Mouse (Mus musculus): ENCODE data around the gene Smpdl3b.

DNA sequence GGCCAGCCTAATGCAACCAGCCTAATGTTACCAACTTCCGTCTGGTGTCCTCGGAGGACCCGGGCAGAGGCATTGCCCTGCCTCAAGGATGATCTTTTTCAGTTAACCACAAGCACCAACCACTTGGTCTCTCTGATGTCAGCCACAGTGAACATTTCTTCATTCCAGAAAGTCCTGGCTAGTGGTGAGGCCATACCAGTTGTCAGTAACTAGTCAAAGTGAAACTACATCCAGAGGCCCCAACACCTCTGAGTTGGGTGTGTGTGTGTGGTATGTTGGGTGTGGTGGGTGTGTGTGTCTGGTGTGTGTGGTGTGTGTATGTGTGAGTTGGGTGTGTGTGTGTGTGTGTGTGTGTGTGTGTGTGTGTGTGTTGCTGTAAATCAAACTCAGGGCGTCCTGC, 8.3 kb downstream of the Smpdl3b start:
- TF ChIP-seq BHLHE40 (IDR thresholded peaks at IDR 0.05; ENCODE audit: borderline replicate concordance, low read depth, low read length) (no peak), EP300 (IDR thresholded peaks at IDR 0.05; ENCODE audit: low read depth in 1 of 2, low read length in 2 of 2) (no peak), TAL1 (IDR thresholded peaks at IDR 0.05; ENCODE audit: low read length) (no peak), USF1 (IDR thresholded peaks at IDR 0.05; ENCODE audit: low read depth, low read length) (no peak), POLR2A (IDR thresholded peaks at IDR 0.05; ENCODE audit: control insufficient read depth in 1 of 2, insufficient read depth in 1 of 2, low read depth in 1 of 2, low read length in 2 of 2, poor library complexity in 1 of 2) (no peak), CTCF (IDR thresholded peaks at IDR 0.05 in 2 of 3, conservative IDR thresholded peaks at IDR 0.05 in 1 of 3; ENCODE audit: control insufficient read depth in 1 of 3, insufficient read depth in 1 of 3, low read depth in 2 of 3, low read length in 3 of 3, poor library complexity in 1 of 3, severe bottlenecking in 1 of 3) (no peak), GATA1 (IDR thresholded peaks at IDR 0.05; ENCODE audit: low read depth, low read length) (no peak), MXI1 (IDR thresholded peaks at IDR 0.05; ENCODE audit: low read depth, low read length) (no peak), ETS1 (IDR thresholded peaks at IDR 0.05; ENCODE audit: low read depth, low read length) (no peak), NELFE (IDR thresholded peaks at IDR 0.05; ENCODE audit: low read depth, low read length) (no peak), RAD21 (IDR thresholded peaks at IDR 0.05; ENCODE audit: low read depth, low read length) (no peak), ZC3H11A (IDR thresholded peaks at IDR 0.05; ENCODE audit: low read depth, low read length) (no peak), MAX (IDR thresholded peaks at IDR 0.05; ENCODE audit: low read length) (no peak)

Measured in MEL (cell line).